Mouse (Mus musculus): ENCODE results near the gene Celsr1.

- TF ChIP-seq CTCF (IDR thresholded peaks at IDR 0.05; ENCODE audit: borderline replicate concordance, control insufficient read depth, extremely low read depth, insufficient read depth, low read length, poor library complexity) (no peak), POLR2A (IDR thresholded peaks at IDR 0.05; ENCODE audit: control insufficient read depth, extremely low read depth, insufficient read depth, low read length, poor library complexity) (no peak)
These were observed 18.6 kb downstream of the Celsr1 start for GRCm38 (mm10) chr15:86015026-86015425.
